ENCODE assay signal across 17 mouse cellular contexts in the genomic region with DNA sequence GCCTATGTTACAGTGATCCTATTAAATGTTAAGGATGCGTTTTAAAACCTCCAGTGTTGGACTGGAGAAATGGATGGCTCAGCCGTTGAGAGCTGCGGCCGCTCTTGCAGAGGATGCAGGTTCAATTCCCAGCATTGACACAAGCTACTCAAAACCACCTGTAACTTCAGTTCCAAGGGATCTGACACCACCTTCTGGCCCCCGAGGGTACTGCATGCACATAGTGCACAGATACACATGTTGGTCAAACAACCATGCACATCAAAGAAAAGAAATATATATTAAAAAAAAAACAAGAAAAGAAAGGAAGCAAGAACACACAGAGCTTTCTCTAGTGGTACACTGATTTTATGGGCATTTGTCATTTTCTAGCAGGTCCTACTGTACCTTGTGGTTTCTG.
DNase-seq lines count a peak whose midpoint lies in the region; ATAC-seq and TF ChIP-seq lines count a peak whose summit lies in the region.
"Had no signal": no experiment of that assay in that cellular context is flagged by ENCODE, and none has a peak within 500 bp of the region (broad histone marks: within the 10 kb centered on the region; RNA-seq: fewer than 3 reads in every experiment).

No protein-coding gene starts in this region.

- TF ChIP-seq CTCF in kidney, adult 2 months (conservative IDR thresholded peaks at IDR 0.05; ENCODE audit: insufficient read depth, insufficient read length, low read depth, low read length), result 0 out of 2 replicates have a peak, but pooled peaks have one; percentile 5
- TF ChIP-seq CTCF in lung, postnatal 0 days (IDR thresholded peaks at IDR 0.05), result peak; percentile 28
- peak; percentile 47 for TF ChIP-seq CTCF in stomach, postnatal 0 days (IDR thresholded peaks at IDR 0.05; ENCODE audit: low read depth)

- H3K4me3 ChIP-seq in kidney, adult 2 months (ENCODE audit: insufficient read depth, low read depth, low read length), result no peak overlapping the region
- H3K4me3 ChIP-seq in lung, postnatal 0 days (ENCODE audit: low read depth, low read length), result no peak overlapping the region
- H3K4me3 ChIP-seq in stomach, postnatal 0 days (ENCODE audit: low read depth, low read length), result no peak overlapping the region
- H3K4me3 ChIP-seq: embryonic facial prominence, embryonic 10.5 days; erythroblast, embryonic 14.5 days; limb, embryonic 12.5 days; lung, embryonic 15.5 days; neural tube, embryonic 13.5 days had no signal

- H3K4me2 ChIP-seq in lung, postnatal 0 days (replicated peaks; ENCODE audit: low read depth, low read length), result no peak overlapping the region
- no peak overlapping the region for H3K4me2 ChIP-seq in stomach, postnatal 0 days (replicated peaks; ENCODE audit: low read depth)
- H3K4me2 ChIP-seq: heart, embryonic 11.5 days; limb, embryonic 12.5 days; lung, embryonic 15.5 days; neural tube, embryonic 13.5 days had no signal

- H3K27ac ChIP-seq in kidney, adult 2 months (ENCODE audit: insufficient read depth, low read depth, low read length), result no peak overlapping the region
- no peak overlapping the region for H3K27ac ChIP-seq in lung, postnatal 0 days (ENCODE audit: low read length)
- no peak overlapping the region for H3K27ac ChIP-seq in stomach, postnatal 0 days (replicated peaks)
- H3K27ac ChIP-seq: embryonic facial prominence, embryonic 10.5 days; limb, embryonic 12.5 days; lung, embryonic 15.5 days; neural tube, embryonic 13.5 days had no signal

- no peak for TF ChIP-seq POLR2A in kidney, adult 2 months (IDR thresholded peaks at IDR 0.05; ENCODE audit: low read depth, low read length)

- 92% methylated on average over 5 of the region's 5 CpGs for WGBS in kidney, adult 2 months
- WGBS in lung, postnatal 0 days, result 85% methylated on average over 5 of the region's 5 CpGs
- 90% methylated on average over 5 of the region's 5 CpGs for WGBS in stomach, postnatal 0 days

- DNase-seq in adrenal gland, postnatal 14 days, result peak; percentile 9
- DNase-seq in adrenal gland, adult 18-20 months (ENCODE audit: low spot score in 2 of 2), result no peak
- DNase-seq in kidney, adult 2 months, result no peak
- DNase-seq in kidney, adult 11 months, result no peak
- no peak for DNase-seq in lung, postnatal 0 days (ENCODE audit: low spot score)
- no peak for DNase-seq in lung, postnatal 14 days
- no peak for DNase-seq in stomach, postnatal 0 days (ENCODE audit: low spot score)
- no peak for DNase-seq in lung, postnatal 10 days
- DNase-seq: adrenal gland, adult 8-10 months; gastrocnemius, postnatal 14 days had no signal

- no peaks in the 10 kb centered on the region for H3K4me1 ChIP-seq in kidney, adult 2 months (ENCODE audit: control insufficient read depth, insufficient read depth, low read length)
- H3K4me1 ChIP-seq in lung, postnatal 0 days (ENCODE audit: insufficient read depth, low read depth, low read length), result no peaks in the 10 kb centered on the region
- H3K4me1 ChIP-seq in stomach, postnatal 0 days (replicated peaks; ENCODE audit: control insufficient read depth, insufficient read depth), result no peaks in the 10 kb centered on the region
- H3K4me1 ChIP-seq: embryonic facial prominence, embryonic 10.5 days; limb, embryonic 12.5 days; lung, embryonic 15.5 days had no signal

- H3K9me3 ChIP-seq in lung, postnatal 0 days (ENCODE audit: low read length), result no peaks in the 10 kb centered on the region
- H3K9me3 ChIP-seq in stomach, postnatal 0 days (ENCODE audit: control insufficient read depth, low read length), result no peaks in the 10 kb centered on the region
- H3K9me3 ChIP-seq: limb, embryonic 12.5 days; lung, embryonic 15.5 days; neural tube, embryonic 13.5 days had no signal

- no peak for ATAC-seq in lung, postnatal 0 days
- ATAC-seq in stomach, postnatal 0 days (ENCODE audit: low FRiP score, low TSS enrichment), result no peak
- ATAC-seq: forebrain, embryonic 16.5 days had no signal

- H3K9ac ChIP-seq in lung, postnatal 0 days (replicated peaks; ENCODE audit: low read depth), result no peak overlapping the region
- no peak overlapping the region for H3K9ac ChIP-seq in stomach, postnatal 0 days (ENCODE audit: low read length)
- H3K9ac ChIP-seq: limb, embryonic 12.5 days; lung, embryonic 15.5 days; neural tube, embryonic 13.5 days had no signal

- no peaks in the 10 kb centered on the region for H3K27me3 ChIP-seq in kidney, adult 2 months (replicated peaks; ENCODE audit: control insufficient read depth, insufficient read depth, low read length)
- H3K27me3 ChIP-seq in lung, postnatal 0 days (replicated peaks; ENCODE audit: insufficient read depth, low read length), result no peaks in the 10 kb centered on the region
- H3K27me3 ChIP-seq in stomach, postnatal 0 days (ENCODE audit: control insufficient read depth, insufficient read depth, low read length), result no peaks in the 10 kb centered on the region
- H3K27me3 ChIP-seq: limb, embryonic 12.5 days; lung, embryonic 15.5 days; neural tube, embryonic 13.5 days had no signal

- TF ChIP-seq EP300 in lung, postnatal 0 days (IDR thresholded peaks at IDR 0.05), result no peak
- TF ChIP-seq EP300 in stomach, postnatal 0 days (optimal IDR thresholded peaks at IDR 0.05), result no peak

- no peaks in the 10 kb centered on the region for H3K36me3 ChIP-seq in kidney, adult 2 months (ENCODE audit: control insufficient read depth, insufficient read depth, low read length)
- no peaks in the 10 kb centered on the region for H3K36me3 ChIP-seq in lung, postnatal 0 days (ENCODE audit: insufficient read depth, low read length)
- no peaks in the 10 kb centered on the region for H3K36me3 ChIP-seq in stomach, postnatal 0 days (ENCODE audit: control insufficient read depth, insufficient read depth, low read length)
- H3K36me3 ChIP-seq: embryonic facial prominence, embryonic 10.5 days; limb, embryonic 12.5 days; lung, embryonic 15.5 days had no signal
